Mouse (Mus musculus): ENCODE data around the gene Enc1. TPM values are rescaled to one million over a fixed set of nuclear protein-coding genes. Genes with fewer than 3 reads are reported as not detected.
"Not testable (repeated sequence)": the region's sequence is repeated elsewhere in the genome, so short reads cannot be mapped to it uniquely, and the experiment has no call there.

Enc1 gene
- polyA plus RNA-seq, 1 experiment from 2014 or later: 94.5 TPM

DNA sequence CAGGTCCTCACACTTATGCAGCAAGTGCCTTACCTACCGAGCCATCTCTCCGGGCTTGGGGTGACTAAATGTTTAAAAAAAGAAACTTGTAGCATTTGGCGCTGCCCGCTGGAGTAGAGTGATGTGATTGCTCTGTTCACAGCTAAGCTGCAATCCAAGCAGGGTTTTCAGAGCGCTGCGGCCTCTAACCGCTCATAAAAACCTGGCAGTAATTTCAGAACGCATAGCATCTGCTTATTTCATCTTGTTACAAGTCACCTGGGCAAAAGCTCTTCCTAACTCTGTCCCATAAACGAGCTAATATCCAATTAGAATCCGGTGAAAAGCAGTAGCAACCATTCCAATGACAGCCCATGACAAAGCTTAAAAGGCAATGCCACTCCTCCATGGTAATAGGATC lies 21.8 kb downstream of the Enc1 start:
- H3K9ac ChIP-seq (replicated peaks; ENCODE audit: low read depth, low read length): no peak overlapping the region
- peaks cover 16% of the 10 kb centered on the region; the same call in 1 of the 2 replicates for H3K4me1 ChIP-seq (ENCODE audit: control insufficient read depth, insufficient read depth, low read length)
- H3K9me3 ChIP-seq (ENCODE audit: control insufficient read depth, low read length): no peaks in the 10 kb centered on the region
- ATAC-seq (ENCODE audit: low read depth): peak; percentile 47; the same call in 1 of the 2 replicates
- H3K4me2 ChIP-seq (ENCODE audit: low read depth, low read length): no peak overlapping the region
- no peaks in the 10 kb centered on the region for H3K36me3 ChIP-seq (ENCODE audit: control insufficient read depth, insufficient read depth, low read length)
- no peaks in the 10 kb centered on the region for H3K27me3 ChIP-seq (ENCODE audit: control insufficient read depth, insufficient read depth, low read length)
- 54% methylated on average over 10 of the region's 10 CpGs for WGBS
- peak overlapping the region; percentile 16; the same call in 1 of the 2 replicates for H3K27ac ChIP-seq (ENCODE audit: low read depth, low read length)
- H3K4me3 ChIP-seq (ENCODE audit: low read depth, low read length): no peak overlapping the region

DNA sequence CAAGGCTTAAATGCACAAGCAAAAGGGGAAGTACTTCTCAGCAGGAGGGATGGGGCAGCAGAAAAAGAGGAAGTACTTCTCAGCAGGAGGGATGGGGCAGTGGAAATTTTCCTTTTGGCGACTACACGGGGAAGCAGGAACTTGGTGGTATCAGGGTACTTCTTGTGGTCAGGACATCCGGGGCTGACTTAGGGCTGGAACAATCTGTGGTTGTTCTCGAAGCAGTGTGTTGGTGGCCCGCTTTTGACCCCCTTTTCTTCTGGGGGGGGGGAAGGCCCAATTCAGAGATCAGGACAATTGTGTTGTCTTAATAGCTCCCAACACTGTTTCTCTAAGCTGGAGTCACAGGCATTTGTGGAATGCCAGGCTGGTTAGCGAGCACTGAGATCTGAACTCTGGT lies 24.6 kb downstream of the Enc1 start:
- H3K27ac ChIP-seq (ENCODE audit: low read depth, low read length); H3K4me3 ChIP-seq (ENCODE audit: low read depth, low read length); H3K4me2 ChIP-seq (ENCODE audit: low read depth, low read length); H3K4me1 ChIP-seq (ENCODE audit: control insufficient read depth, insufficient read depth, low read length); ATAC-seq (ENCODE audit: low read depth); H3K9ac ChIP-seq (replicated peaks; ENCODE audit: low read depth, low read length); H3K27me3 ChIP-seq (ENCODE audit: control insufficient read depth, insufficient read depth, low read length); H3K36me3 ChIP-seq (ENCODE audit: control insufficient read depth, insufficient read depth, low read length); H3K9me3 ChIP-seq (ENCODE audit: control insufficient read depth, low read length): not testable (repeated sequence)
- 89% methylated on average over 6 of the region's 6 CpGs for WGBS

DNA sequence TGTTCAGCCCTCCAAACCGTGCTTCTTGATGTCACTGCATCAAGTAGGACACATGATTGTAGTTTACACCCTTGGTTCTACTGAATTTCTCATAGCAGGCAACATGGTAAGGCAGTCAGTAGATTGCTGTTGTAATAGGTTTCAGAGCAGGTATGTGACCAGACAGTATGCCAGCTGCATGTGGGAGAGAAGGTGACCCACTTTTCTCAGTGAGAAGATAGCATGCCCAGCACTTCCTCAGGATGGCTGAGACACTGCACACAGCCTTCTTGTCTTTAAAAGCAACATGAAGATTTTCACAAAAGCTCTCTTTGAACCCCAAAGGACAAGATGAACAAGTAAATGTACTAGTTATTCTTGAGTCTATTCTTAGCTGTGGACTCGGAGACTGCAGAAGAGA lies 29.8 kb downstream of the Enc1 start:
- WGBS: 84% methylated on average over 2 of the region's 2 CpGs
- H3K9ac ChIP-seq (replicated peaks; ENCODE audit: low read depth, low read length): no peak overlapping the region
- no peak overlapping the region for H3K27ac ChIP-seq (ENCODE audit: low read depth, low read length)

DNA sequence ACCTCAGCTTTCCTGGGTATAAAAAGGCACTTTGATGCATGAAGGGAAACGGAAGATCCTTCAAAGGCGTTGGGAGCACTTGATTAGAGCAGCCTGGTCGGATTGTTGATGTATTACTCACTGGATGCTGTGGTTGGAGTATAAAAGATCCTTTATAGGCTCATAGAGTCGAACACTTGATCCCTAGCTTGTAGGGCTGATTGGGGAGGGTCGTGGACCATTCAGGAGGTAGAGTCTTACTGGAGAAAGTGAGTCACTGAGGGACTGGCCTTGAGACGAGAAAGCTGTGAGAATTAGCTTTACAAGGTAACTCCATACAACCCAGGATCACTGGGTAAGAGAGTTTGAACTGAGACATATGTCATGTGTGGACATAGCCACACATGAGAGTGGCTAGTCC lies 30.7 kb downstream of the Enc1 start:
- H3K4me1 ChIP-seq (ENCODE audit: control insufficient read depth, insufficient read depth, low read length): no peaks in the 10 kb centered on the region
- no peaks in the 10 kb centered on the region for H3K36me3 ChIP-seq (ENCODE audit: control insufficient read depth, insufficient read depth, low read length)
- no peak overlapping the region for H3K9ac ChIP-seq (replicated peaks; ENCODE audit: low read depth, low read length)
- H3K4me3 ChIP-seq (ENCODE audit: low read depth, low read length): no peak overlapping the region
- no peak overlapping the region for H3K4me2 ChIP-seq (ENCODE audit: low read depth, low read length)
- no peaks in the 10 kb centered on the region for H3K27me3 ChIP-seq (ENCODE audit: control insufficient read depth, insufficient read depth, low read length)
- H3K9me3 ChIP-seq (ENCODE audit: control insufficient read depth, low read length): no peaks in the 10 kb centered on the region
- no peak overlapping the region for H3K27ac ChIP-seq (ENCODE audit: low read depth, low read length)
- ATAC-seq (ENCODE audit: low read depth): no peak
- WGBS: 83% methylated on average over 6 of the region's 6 CpGs

More for the DNA sequence above, 29.8 kb downstream of the Enc1 start:
- Histone ChIP-seq H3K9me3 (ENCODE audit: control insufficient read depth, low read length) (no peaks in the 10 kb centered on the region), H3K36me3 (ENCODE audit: control insufficient read depth, insufficient read depth, low read length) (no peaks in the 10 kb centered on the region), H3K4me3 (ENCODE audit: low read depth, low read length) (no peak overlapping the region), H3K4me2 (ENCODE audit: low read depth, low read length) (no peak overlapping the region), H3K27me3 (ENCODE audit: control insufficient read depth, insufficient read depth, low read length) (no peaks in the 10 kb centered on the region), H3K4me1 (ENCODE audit: control insufficient read depth, insufficient read depth, low read length) (no peaks in the 10 kb centered on the region)
- ATAC-seq (ENCODE audit: low read depth): no peak

DNA sequence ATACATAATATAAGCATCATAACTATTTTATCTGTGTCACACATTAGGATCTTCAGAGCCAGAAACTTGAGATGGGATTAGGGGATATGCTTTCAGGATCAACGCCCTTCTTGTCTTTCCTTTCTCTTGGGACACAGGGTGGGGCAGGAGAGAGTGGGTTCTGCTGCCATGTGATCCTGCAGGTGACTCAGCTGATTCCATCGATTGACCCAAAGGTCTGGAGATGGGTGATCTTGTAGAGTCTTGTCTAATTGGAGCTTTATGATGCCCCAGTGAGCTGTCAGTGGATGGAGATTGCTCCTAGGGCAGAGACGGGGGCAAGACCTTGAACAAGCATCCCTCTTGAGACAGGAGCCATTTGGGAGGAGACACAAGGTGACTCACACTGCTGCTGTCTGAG lies 33.9 kb downstream of the Enc1 start:
- H3K4me2 ChIP-seq (ENCODE audit: low read depth, low read length): no peak overlapping the region
- no peak overlapping the region for H3K9ac ChIP-seq (replicated peaks; ENCODE audit: low read depth, low read length)
- H3K4me3 ChIP-seq (ENCODE audit: low read depth, low read length): no peak overlapping the region
- no peak for ATAC-seq (ENCODE audit: low read depth)
- H3K27me3 ChIP-seq (ENCODE audit: control insufficient read depth, insufficient read depth, low read length): no peaks in the 10 kb centered on the region
- H3K27ac ChIP-seq (ENCODE audit: low read depth, low read length): no peak overlapping the region
- WGBS: 85% methylated on average over 3 of the region's 3 CpGs
- H3K4me1 ChIP-seq (ENCODE audit: control insufficient read depth, insufficient read depth, low read length): no peaks in the 10 kb centered on the region
- no peaks in the 10 kb centered on the region for H3K36me3 ChIP-seq (ENCODE audit: control insufficient read depth, insufficient read depth, low read length)
- H3K9me3 ChIP-seq (ENCODE audit: control insufficient read depth, low read length): no peaks in the 10 kb centered on the region

DNA sequence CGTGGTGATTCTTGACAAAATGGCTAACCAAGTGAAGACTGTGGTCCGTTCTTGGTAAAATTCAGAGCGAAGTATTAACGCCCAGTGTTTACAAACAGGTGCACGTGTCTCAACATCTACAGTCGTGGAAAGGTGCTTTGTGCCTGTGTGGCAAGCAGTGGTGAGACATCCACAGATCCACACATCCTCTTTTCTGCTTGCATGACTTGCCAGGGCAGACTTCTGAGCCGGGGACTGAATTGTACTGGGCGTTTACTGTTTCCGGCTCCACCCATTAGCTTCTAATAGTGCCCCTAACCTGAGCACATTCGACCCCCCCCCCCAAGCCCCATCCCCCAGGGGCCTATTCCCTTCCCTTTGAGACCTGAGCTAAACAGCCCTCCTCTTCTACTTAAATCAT lies 34.6 kb downstream of the Enc1 start:
- ATAC-seq (ENCODE audit: low read depth): no peak
- Histone ChIP-seq H3K4me3 (ENCODE audit: low read depth, low read length) (no peak overlapping the region), H3K4me1 (ENCODE audit: control insufficient read depth, insufficient read depth, low read length) (no peaks in the 10 kb centered on the region), H3K4me2 (ENCODE audit: low read depth, low read length) (no peak overlapping the region), H3K36me3 (ENCODE audit: control insufficient read depth, insufficient read depth, low read length) (no peaks in the 10 kb centered on the region), H3K27ac (ENCODE audit: low read depth, low read length) (no peak overlapping the region), H3K9ac (replicated peaks; ENCODE audit: low read depth, low read length) (no peak overlapping the region), H3K27me3 (ENCODE audit: control insufficient read depth, insufficient read depth, low read length) (no peaks in the 10 kb centered on the region), H3K9me3 (ENCODE audit: control insufficient read depth, low read length) (no peaks in the 10 kb centered on the region)
- 77% methylated on average over 10 of the region's 10 CpGs for WGBS

DNA sequence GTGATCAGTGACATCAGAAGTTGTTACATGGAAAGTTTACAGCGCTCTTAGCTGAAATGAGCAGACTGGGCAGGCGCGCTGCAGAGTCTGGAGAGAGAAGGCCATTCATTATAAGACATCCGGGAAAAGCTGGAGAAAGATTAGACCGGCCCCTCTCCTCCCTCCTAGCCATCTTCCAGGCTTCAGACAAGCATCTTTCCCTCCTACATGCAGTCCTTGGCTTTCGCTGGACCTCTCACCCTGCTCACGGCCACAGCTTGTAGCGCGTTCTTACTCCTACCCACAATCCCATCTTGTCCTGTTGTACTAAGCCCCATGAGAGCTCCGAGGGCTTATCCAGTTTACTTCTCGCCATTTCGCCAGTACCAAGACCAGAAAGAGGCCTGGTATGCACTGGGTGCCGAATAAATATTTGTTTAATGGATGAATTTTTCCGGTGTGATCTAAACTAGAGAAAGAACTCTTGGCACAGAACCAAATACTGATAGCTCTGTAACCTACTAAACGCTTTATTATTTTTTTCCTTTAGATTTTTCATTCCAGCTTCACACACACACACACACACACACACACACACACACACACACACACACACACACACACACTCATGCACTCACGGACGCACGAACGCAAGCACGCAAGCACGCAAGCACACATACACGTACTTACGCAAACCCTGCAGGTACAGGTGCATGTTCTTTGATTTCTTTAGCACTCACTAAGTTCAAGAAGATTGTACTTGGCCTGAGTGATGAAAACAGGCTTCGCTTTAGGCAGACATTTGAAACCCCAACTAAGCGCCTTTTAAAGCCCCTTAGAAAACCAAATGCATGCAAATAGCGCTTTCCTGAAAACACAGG lies 41.4 kb downstream of the Enc1 start:
- Histone ChIP-seq H3K4me2 (ENCODE audit: low read depth, low read length) (peak overlapping the region; percentile 29), H3K36me3 (ENCODE audit: control insufficient read depth, insufficient read depth, low read length) (no peaks in the 10 kb centered on the region), H3K27me3 (ENCODE audit: control insufficient read depth, insufficient read depth, low read length) (no peaks in the 10 kb centered on the region), H3K9me3 (ENCODE audit: control insufficient read depth, low read length) (no peaks in the 10 kb centered on the region), H3K4me3 (ENCODE audit: low read depth, low read length) (no peak overlapping the region), H3K9ac (replicated peaks; ENCODE audit: low read depth, low read length) (no peak overlapping the region), H3K4me1 (ENCODE audit: control insufficient read depth, insufficient read depth, low read length) (no peaks in the 10 kb centered on the region), H3K27ac (ENCODE audit: low read depth, low read length) (no peak overlapping the region)
- ATAC-seq (ENCODE audit: low read depth): no peak
- WGBS: 28% methylated on average over 26 of the region's 26 CpGs

DNA sequence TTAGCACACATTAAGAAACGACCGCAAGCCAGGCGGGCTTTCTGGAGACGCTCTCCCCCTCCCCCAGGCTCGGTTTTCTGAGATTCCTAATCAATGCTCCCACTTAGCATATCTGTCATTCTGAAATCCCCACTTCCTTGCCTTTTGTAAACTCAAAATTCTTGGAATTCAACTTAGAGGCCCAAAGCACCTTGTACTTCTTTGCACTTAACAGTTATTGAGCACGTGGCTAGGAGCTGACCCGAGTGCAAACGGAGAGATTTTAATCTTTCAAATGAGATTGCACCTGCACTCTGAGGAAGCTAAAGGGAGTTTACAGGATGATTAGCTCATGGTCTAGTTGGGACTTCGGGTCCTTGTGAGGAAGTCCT lies 42.0 kb downstream of the Enc1 start:
- WGBS: 18% methylated on average over 9 of the region's 9 CpGs
- H3K4me1 ChIP-seq (ENCODE audit: control insufficient read depth, insufficient read depth, low read length): no peaks in the 10 kb centered on the region
- no peak overlapping the region for H3K9ac ChIP-seq (replicated peaks; ENCODE audit: low read depth, low read length)
- ATAC-seq (ENCODE audit: low read depth): no peak
- H3K4me2 ChIP-seq (ENCODE audit: low read depth, low read length): no peak overlapping the region
- no peak overlapping the region for H3K27ac ChIP-seq (ENCODE audit: low read depth, low read length)
- no peaks in the 10 kb centered on the region for H3K9me3 ChIP-seq (ENCODE audit: control insufficient read depth, low read length)
- no peak overlapping the region for H3K4me3 ChIP-seq (ENCODE audit: low read depth, low read length)
- no peaks in the 10 kb centered on the region for H3K27me3 ChIP-seq (ENCODE audit: control insufficient read depth, insufficient read depth, low read length)
- no peaks in the 10 kb centered on the region for H3K36me3 ChIP-seq (ENCODE audit: control insufficient read depth, insufficient read depth, low read length)

DNA sequence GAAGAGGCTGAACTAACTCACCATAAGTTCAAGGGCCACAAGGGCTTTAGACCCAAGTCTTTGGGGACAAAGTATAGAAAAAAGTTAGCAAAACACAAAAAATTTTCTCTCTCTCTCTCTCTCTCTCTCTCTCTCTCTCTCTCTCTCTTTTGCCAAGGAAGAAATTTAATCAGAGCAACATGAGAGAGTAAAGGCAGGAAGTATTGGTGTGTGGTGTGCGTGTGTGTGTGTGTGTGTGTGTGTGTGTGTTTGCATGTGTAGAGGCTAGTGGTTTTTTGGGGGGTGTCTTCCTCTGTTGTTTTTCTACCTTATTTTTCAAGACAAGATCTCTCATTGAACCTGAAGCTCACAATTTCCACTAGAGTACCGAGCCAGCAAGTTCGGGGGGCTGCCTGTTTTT lies 46.1 kb downstream of the Enc1 start:
- no peak for ATAC-seq (ENCODE audit: low read depth)
- Histone ChIP-seq H3K4me1 (ENCODE audit: control insufficient read depth, insufficient read depth, low read length) (peaks cover 7% of the 10 kb centered on the region; the same call in 1 of the 2 replicates), H3K27me3 (ENCODE audit: control insufficient read depth, insufficient read depth, low read length) (no peaks in the 10 kb centered on the region), H3K27ac (ENCODE audit: low read depth, low read length) (no peak overlapping the region), H3K4me3 (ENCODE audit: low read depth, low read length) (no peak overlapping the region), H3K9me3 (ENCODE audit: control insufficient read depth, low read length) (no peaks in the 10 kb centered on the region), H3K4me2 (ENCODE audit: low read depth, low read length) (no peak overlapping the region), H3K36me3 (ENCODE audit: control insufficient read depth, insufficient read depth, low read length) (no peaks in the 10 kb centered on the region), H3K9ac (replicated peaks; ENCODE audit: low read depth, low read length) (no peak overlapping the region)
- 94% methylated on average over 3 of the region's 3 CpGs for WGBS

Measured in neural tube, embryonic 14.5 days (tissue).